8 mouse cellular contexts compared by ENCODE assay signal in the genomic region with DNA sequence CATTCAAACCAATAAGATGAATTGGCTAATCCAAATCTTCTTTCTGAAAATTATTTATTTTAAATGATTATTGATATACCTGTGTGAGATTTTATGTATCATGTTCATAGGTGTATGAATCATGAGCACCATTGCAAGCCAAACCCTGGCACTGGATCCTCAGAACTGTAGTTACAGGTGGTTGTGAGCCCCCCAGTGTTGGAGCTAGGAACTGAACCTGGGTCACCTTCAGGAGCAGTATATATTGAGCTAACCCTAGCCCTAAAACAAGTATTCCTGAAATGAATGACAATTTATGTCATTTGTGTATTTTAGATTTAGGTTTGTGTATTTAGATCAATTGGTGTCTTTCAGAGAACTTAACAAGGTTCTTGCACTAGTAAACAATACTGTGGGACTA. TPM values are rescaled to one million over a fixed set of nuclear protein-coding genes. Genes with fewer than 3 reads are reported as not detected.
A peak's percentile ranks its signal among the peaks of the same experiment; 100 is the strongest.
DNase-seq lines count a peak whose midpoint lies in the region; ATAC-seq and TF ChIP-seq lines count a peak whose summit lies in the region.
"Had no signal": no experiment of that assay in that cellular context is flagged by ENCODE, and none has a peak within 500 bp of the region (broad histone marks: within the 10 kb centered on the region; RNA-seq: fewer than 3 reads in every experiment).

No protein-coding gene starts in this region.

- in situ Hi-C loops in ES-E14 (cut with MboI; ENCODE audit: low sequenced_read_pairs in 2 of 2, unreplicated experiment in 2 of 2) = no loop called here

- no peak overlapping the region for H3K4me2 ChIP-seq in liver, embryonic 12.5 days

- no peak overlapping the region for H3K27ac ChIP-seq in liver, embryonic 12.5 days
- H3K27ac ChIP-seq in ES-E14 (ENCODE audit: insufficient read depth, low read depth, low read length, poor library complexity, severe bottlenecking) = no peak overlapping the region
- H3K27ac ChIP-seq: macrophage had no signal

- no peaks in the 10 kb centered on the region for H3K27me3 ChIP-seq in liver, embryonic 12.5 days (replicated peaks)

- H3K4me3 ChIP-seq in liver, embryonic 12.5 days = no peak overlapping the region
- no peak overlapping the region for H3K4me3 ChIP-seq in ES-E14 (ENCODE audit: insufficient read depth in 1 of 2, low read depth in 1 of 2, low read length in 2 of 2, poor library complexity in 1 of 2, severe bottlenecking in 1 of 2)

- no peak for ATAC-seq in liver, embryonic 12.5 days
- ATAC-seq in megakaryocyte progenitor cell, adult 5-6 weeks (replicated peaks; ENCODE audit: poor library complexity) = peak; percentile 84

- H3K36me3 ChIP-seq in liver, embryonic 12.5 days = no peaks in the 10 kb centered on the region
- H3K36me3 ChIP-seq in ES-E14 (ENCODE audit: control insufficient read depth, insufficient read depth, low read length, poor library complexity, severe bottlenecking) = no peaks in the 10 kb centered on the region

- H3K9ac ChIP-seq in liver, embryonic 12.5 days = no peak overlapping the region
- no peak overlapping the region for H3K9ac ChIP-seq in ES-E14 (ENCODE audit: insufficient read depth, low read depth, low read length, poor library complexity, severe bottlenecking)

- no peaks in the 10 kb centered on the region for H3K9me3 ChIP-seq in liver, embryonic 12.5 days (replicated peaks)
- no peaks in the 10 kb centered on the region for H3K9me3 ChIP-seq in ES-E14 (ENCODE audit: control insufficient read depth, insufficient read depth, low read depth, low read length)

- H3K4me1 ChIP-seq in liver, embryonic 12.5 days = no peaks in the 10 kb centered on the region
- no peaks in the 10 kb centered on the region for H3K4me1 ChIP-seq in ES-E14 (ENCODE audit: control insufficient read depth in 2 of 2, insufficient read depth in 2 of 2, low read length in 2 of 2, poor library complexity in 1 of 2)

- DNase-seq in liver (peak; percentile 17), ES-E14 (ENCODE audit: low read depth, low spot score) (peak; percentile 24)
- peak; percentile 55 for DNase-seq in brain, adult 2 months (ENCODE audit: low read depth, low spot score)
- DNase-seq in layer of hippocampus, postnatal 14 days (ENCODE audit: low spot score in 2 of 2) = no peak
- DNase-seq in cerebellum, adult 9-10 months = no peak

TF ChIP-seq in ES-E14, 5 proteins besides CTCF, POLR2A, EP300 and RAD21:
- TF ChIP-seq ZNF384 (IDR thresholded peaks at IDR 0.05; ENCODE audit: low read depth, low read length) (no peak), ZC3H11A (IDR thresholded peaks at IDR 0.05; ENCODE audit: borderline replicate concordance, low read depth, low read length) (peak; percentile 29; the same call in 1 of the 2 replicates), MAFK (IDR thresholded peaks at IDR 0.05; ENCODE audit: insufficient read depth, low read depth, low read length) (no peak), CHD2 (IDR thresholded peaks at IDR 0.05; ENCODE audit: low read depth, low read length) (no peak)

RNA-seq across cellular contexts. Expression of a gene that starts 45.8 kb away (rescaled TPM):
- 48.1 and 51.2 TPM in 2 replicates for polyA plus RNA-seq in liver, embryonic 12.5 days (2016; fragmentation: Nextera tagmentation; extraction: Ambion mirVana)
- 81.6 and 111 TPM in 2 replicates for total RNA-seq in ES-E14 (2012; rRNA removed)
- 35.8 and 37.3 TPM in 2 replicates for total RNA-seq in megakaryocyte progenitor cell, adult 5-6 weeks (2015)
- 47.9 and 60.3 TPM in 2 replicates for total RNA-seq in megakaryocyte progenitor cell, adult 5-6 weeks (2017)
- total RNA-seq in layer of hippocampus, postnatal 14 days (2021) = 10 to 100 TPM; 28.1 to 33.2 TPM

Comparison
In these comparisons a context has a peak if more than half of its experiments do, and no peak if none do; other contexts are left out.
1. DNase-seq: peak in liver (single experiment), ES-E14 (single experiment) and brain, adult 2 months (single experiment); none in layer of hippocampus, postnatal 14 days (0 of 2) and cerebellum, adult 9-10 months (single experiment).